Mouse (Mus musculus): Measurements from ENCODE around the gene Chd9.

Chd9 gene

DNA sequence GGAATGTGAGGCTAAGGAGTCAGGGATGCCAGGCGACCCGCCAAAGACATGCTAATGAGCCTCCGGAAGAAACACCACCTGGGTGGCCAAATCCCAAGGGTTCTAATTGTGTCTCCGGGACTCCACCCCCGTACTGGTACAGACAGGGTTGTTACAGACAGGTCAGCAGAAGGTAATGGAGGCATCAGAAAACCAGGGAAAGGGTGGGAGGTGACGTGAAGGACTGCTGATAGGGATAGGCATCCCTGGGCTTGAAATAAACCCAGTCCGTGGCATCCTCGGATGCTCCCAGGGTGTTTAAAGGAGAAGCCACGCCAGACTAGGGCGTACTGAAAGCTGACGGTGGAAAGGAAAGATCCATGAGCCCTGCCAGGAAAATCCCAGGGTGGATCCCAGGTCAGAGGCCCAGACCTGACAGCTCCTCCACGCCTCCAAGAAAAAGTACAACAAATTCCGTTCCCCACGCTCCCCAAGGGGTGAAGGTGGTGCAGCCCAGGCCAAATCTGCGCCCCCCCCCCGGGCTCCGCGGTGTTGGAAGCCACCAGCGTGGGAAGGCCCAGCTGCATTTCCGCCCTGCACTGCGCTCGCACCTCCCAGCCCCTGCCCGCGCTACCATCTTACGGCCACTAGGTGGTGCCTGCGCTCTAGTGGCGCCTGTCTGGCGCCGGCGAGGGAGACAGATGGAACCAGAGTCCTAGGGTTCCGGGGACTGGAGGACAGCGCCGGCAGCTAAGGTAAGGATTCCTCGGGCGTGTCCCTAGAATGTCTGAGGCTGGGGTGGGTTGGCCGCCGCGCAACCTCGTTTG, at the start of gene Chd9:
Chd9 (plus strand) TSS at position 172 of the 806 bp plus-strand sequence.
- peak; percentile 98 for DNase-seq (ENCODE audit: low spot score)

DNA sequence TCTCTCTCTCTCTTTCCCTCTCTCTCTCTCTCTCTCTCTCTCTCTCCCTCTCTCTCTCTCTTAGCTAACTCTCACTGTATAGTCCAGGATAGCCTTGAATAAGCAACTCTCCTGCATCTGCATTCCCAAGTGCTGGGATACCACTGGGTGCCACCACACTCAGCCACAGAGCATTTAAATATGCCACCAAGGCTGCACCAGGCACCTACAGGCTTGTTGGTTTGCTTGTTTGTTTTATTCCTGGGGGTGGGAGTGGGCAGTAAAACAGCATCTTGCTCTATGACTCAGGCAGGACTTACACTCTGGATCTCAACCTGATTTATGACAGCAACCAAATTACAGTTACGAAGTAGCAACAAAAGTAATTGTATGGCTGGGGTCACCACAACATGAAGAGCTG, 36.5 kb upstream of the Chd9 start:
- no peak for DNase-seq (ENCODE audit: low spot score)

DNA sequence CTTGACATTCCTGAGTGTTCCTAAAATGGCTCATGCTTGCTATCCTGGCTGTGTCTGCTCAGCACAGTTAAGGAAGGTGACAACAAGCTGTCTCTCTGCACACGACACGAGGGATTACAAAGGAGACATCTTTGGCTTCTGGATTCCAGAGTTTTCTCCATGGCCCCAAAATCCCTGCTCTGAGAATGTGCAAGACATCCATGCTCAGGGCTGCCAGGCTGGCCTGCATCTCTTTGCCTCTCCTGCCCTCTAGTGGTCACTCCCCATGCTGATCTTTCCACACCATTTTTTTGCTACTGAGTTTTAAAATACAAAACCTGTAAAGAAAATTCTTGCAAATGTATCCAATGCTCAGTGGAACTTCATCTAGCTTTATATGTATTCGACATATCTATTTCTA, 34.4 kb upstream of the Chd9 start:
- DNase-seq (ENCODE audit: low spot score): peak; percentile 82

DNA sequence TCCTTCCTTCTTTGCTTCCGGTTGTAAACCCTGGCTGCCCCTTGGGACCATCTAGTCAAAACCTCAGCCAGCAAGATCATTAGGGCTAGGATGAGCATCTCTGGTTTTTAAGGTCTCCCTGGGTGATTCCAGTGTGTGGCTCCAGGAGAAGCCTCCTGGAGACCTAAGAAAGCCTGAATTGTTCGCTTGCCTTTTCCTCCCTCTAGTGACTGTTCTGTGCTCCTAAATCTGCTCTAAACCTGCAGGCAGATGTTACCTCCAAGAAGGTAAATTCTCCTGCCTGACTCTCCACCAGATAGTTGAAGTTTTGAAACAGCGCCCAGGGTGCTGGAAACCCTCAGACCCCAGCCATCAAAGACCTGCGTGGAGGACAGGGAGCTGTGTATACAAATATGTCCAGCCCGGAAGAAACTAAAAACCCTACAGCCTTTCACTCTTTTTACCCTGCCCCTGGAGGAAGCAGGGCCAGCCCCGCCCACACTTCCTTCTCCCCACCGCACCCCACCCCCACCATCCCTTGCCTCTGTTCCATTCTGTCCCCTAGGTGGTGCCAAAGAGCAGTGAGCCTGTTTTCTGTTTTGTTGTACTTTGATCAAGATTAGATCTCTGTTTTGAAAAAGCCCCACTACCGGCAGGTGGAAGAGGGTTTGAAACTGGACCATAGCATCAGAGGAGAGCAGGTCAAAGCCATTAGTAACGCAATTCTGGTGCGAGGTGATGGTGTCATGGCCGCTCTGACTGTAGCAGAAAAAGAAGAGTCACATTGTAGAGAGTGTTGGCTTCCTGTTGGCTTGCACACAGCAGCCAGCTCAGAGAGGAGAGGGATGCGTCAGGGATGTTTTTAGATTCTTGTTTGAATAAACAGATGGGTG, 32.9 kb upstream of the Chd9 start:
- DNase-seq (ENCODE audit: low spot score): peak; percentile 77

DNA sequence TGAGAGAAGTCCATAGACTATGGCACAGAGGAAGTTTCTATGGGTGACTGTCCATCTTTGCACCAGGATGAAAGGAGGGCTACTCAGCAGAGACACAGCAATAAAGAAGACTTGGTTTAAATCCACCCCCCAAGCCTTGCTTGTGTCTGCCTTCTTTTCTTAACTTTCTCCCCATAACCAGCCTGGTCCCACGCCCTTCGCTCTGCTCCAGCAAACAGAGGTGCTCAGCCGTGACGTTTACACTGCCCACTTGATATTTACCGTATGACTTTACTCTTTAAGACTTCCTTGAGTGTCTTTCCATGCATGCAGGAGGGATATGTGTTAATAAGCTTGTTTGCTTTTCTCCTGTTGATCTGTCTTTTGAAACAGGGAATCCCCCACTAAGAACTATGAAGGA, 28.7 kb upstream of the Chd9 start:
- DNase-seq (ENCODE audit: low spot score): no peak

DNA sequence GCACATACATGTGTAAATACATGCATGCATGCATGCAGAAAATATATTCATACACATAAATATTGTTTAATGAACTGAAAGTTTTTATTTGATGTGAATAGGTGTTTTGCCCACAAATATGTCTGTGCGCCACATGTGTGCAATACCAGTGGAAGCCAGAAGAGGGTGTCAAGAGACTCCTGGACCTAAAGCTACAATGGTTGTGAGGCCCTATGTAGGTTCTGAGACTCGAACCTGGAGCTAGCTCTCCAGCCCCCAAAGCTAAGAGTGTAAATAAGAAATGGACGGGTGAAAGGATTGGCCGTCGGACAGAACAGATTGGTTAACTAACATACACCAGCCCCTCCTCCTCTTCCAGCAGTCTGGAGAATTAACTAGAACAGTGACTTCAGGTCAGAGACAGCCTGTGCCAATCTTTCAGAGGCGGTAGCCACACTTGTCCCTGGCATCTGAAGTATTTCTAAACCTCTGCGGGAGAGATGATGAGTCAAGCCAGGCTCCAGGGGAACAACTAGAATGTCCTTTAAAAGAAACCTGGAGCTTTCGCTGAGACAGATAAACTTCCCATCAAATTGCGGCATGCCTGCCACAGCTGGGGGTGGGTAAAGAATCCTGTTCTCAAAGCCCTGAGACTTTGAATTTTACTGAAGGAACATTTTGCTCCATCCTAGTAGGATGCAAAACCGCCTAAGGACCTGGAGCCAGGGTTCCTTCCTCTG, 14.4 kb upstream of the Chd9 start:
- DNase-seq (ENCODE audit: low spot score): no peak

DNA sequence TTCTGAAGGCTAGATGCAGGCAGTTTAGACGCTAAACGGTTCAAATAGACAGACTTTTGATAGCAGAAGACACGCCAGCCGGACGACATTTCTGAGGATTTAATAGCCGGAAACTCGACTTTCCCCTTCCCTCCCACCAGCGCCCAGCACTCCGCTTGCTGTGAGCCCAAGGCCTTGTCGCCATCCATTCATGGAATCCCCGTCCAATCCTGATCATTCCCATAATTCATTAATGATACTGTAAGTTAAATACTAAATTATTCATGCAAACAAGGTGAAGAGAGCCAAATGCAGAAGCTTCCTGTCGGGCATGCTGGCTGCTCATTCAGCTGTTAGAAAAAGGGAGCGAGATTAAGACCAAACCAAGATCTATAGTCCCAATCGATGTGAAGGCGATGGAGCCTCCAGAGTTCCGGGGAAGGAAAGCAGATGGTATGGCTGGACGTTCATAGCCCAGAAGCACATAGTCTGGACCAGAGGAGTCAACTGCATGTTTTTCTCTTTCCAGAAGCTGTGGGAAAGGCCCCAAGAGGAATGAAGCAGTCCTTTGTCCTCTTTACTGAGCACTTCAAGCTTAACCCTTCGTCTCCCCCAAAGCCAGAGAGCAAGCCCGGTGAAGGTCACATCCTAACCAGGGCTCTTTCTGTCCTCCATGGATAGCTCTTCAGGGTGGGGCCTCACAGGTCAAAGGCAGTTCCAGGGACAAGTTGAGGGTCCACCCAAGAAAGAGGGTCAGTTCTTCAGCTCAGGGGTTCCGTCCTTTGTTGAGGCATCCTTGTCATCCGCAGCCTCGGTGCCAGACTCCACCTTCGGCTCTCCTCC, 11.9 kb upstream of the Chd9 start:
- no peak for DNase-seq (ENCODE audit: low spot score)

DNA sequence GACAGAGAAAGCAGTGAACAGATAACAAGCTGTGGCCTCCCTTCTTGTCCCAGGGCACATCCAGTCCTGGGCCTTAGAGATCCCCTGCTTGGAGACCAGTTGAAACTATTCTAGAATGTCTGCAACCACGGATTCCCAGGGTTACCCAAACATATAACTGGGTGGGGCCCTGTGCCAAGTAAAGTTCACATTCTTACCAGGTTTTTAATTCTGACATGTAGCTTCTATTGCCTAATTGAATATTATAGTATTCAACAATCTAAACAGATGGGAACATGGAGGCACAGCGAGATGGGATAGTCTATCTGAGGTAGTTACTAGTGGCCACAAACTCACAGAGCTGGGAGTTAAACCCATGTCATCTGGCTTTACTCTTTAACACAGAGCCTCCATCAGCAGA, 10.9 kb upstream of the Chd9 start, which contains the start of gene Gm19935:
Gm19935 (minus strand) TSS at position 101 of the 400 bp plus-strand sequence.
- DNase-seq (ENCODE audit: low spot score): no peak

DNA sequence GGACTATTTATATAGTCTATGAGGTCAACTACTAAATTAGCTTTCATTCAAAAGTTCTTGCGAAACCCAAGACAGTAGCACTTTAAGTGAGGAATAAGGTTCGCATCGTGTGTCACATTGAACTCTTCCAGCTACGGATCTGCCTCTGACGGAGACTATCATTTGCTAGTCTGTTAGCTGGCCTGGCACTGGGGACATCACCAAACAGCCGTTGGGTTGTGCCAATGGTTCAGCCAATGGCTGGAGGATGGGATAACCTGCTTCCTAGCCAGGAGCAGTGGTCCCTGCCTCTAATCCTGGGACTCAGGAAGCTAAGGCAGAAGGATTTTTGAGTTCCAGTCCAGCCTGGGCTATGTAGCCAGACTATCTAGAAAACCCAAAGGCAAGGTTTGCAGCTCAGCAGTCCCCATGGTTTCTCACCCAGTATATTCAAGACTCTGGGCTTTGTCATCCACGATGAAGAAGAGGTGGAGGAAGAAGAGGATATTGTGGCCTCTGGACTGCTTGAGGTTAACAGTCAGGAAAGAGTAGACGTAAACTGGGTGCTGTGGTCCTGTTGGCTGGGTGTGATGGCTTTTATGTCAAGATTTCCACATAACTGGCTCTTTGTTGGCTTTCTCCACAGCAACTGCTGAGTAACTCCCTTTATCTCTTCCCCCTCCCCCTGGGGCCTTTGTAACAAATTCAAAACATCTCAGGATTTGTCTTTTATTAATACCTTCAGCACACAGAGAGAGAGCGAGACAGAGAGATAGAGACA, 8.4 kb upstream of the Chd9 start:
- DNase-seq (ENCODE audit: low spot score): no peak

DNA sequence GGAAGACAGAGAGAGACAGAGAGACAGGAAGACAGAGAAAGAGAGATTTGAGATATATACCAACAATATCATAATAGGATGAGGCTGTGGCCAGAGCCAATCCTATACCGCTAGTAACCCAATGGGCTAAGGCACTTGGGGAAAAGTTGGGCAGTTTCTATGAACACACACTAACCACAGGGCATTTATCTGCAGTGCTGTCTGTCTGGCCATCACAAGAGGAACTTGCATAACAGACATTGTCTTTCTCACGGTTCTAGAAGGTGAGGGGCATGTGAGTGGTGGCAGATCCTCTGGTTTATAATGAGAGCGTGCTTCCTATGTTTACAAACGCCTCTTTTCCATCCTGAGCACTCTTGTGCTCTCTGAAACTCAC, 7.8 kb upstream of the Chd9 start:
- no peak for DNase-seq (ENCODE audit: low spot score)

DNA sequence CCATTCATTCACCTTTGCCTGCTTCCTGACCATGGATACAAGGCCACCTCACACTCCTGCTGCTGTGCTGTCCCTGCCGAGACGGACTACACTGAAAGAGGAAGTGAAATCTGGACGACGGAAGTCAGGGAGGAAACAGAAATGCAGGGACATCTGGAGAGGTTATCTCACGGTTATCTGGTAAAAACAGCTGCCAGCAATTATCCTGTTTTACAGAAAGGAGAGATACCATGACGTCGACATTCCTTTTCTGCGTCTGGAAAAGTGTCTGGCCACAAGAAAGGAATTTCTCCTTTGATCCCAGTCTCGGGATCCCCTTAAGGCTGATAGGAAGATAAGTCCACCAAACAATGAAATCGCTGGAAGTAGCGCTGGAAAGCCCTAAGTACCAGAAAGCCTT, 5.7 kb upstream of the Chd9 start:
- no peak for DNase-seq (ENCODE audit: low spot score)

DNA sequence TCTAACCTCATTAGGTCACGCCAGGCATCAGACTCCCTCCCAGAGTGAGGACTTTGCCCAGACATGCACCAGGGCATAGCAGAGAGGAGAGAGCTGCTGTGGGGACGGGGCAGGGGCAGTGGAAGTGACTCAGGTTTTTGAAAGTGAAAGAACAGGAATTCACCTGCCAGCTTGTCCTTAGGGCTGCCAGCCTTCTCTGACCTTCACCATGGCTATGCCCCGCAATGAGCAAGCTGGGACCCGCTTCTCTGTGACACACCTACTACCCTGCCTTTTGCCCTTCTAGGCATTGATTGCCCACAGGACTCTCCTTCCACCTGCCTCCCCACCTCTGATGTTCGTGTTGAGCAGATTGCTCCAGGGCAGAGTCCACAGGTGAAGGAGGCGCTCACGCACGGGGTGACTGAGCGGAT, 2.7 kb upstream of the Chd9 start:
- peak; percentile 66 for DNase-seq (ENCODE audit: low spot score)

DNA sequence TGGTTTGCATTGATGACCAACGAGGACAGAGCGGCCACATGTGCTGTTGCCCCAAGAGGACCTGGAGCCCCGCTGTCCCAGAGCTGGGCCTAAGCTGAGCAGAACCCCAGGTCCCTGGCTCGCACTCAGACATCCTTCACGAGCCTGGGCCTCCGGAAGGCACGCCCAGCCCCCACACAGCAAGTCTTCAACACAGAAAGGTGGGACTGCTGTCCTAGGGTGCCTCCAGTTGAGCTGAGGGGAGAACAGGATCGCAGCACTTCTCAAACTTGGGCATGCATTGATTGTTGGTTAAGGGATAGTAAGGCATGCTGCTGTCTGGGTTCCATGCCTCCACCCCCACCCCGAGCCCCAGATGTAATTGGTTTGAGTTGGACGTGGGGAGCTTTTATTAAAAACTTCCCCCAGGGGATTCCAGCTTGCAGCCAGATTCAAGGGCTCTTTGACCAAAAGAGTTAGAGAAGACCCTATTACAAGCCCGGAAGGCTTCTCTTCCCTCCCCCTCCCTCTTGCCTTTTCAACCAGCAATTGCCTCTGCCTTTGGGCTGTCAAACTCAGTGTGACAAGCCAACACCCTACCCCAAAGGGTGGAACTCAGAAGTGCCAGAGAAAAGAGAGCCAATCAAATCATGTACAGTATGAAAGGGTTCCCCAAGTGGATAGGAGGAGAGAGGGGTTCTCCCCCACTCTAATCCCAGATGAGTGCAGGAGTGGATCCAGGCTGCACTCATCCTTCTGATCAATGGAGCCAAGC, 1.0 kb downstream of the Chd9 start:
- DNase-seq (ENCODE audit: low spot score): no peak

DNA sequence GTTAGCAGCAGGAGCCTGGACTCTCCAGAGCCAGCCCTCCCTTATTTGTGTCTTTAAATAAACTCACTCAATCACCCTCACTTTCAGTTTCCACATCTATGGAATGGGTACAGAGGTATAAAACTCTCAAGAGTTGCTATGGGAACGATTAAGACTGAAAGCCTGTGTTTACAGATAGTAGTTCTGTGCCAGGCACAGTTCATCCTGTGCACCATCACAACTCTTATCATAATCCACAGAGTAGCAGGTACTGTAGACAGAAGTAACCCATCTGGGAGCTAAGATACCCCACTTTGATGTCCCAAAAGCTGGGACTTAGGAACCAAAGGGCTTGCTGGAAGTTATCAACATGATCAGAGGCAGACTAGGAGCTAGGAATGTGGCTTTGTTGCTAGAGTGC, 1.7 kb downstream of the Chd9 start:
- no peak for DNase-seq (ENCODE audit: low spot score)

DNA sequence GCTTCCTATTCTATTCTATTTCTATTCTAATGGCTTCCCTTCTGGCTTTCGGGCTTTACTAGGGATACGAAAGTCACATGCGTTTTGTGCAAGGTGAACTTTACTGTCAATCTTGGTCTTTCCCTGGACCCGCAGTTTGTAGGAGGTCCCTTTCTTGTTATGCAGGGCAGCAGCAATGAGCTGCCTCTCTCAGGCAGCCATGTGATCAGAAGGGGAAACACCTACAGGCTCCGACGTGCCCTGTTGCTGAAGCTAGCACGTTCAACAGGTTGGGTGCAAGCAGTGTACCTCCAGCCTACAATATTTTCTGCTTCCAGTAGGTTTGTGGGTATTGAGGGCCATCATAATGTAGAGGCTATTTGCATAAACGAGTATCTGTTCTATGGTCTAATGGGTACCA, 2.8 kb downstream of the Chd9 start:
- peak; percentile 58 for DNase-seq (ENCODE audit: low spot score)

DNA sequence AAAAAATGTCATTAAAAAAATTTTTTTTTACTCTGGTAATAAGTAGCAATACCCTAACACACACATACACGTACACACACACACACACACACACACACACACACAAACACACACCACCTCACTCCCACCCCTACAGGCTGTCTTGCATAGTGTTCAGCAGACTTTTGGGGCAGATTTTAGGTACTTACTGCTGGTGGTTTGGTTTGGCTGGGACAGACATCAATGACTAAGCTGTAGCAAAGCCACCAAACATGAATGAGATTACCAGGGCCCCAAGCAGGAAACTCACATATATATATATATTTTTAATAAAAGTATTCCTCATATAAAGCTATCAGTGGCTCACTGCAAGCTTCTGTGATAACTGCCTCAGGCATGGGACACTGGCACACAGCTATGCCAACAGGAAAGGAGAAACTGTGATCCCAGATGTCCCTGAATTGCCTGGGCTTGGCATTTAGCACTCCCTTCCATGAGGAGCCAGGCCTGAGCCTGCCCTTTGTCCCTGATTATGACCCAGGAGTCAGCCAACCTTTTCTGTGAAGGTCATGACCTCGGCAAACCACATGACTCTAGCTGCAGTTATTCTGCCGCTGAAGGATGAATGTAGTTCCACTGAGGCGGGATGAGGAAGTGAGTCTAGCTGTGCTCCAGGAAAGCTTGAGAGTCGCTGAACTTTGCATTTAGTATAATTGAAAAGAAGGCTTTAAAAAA, 4.6 kb downstream of the Chd9 start:
- DNase-seq (ENCODE audit: low spot score): no peak

DNA sequence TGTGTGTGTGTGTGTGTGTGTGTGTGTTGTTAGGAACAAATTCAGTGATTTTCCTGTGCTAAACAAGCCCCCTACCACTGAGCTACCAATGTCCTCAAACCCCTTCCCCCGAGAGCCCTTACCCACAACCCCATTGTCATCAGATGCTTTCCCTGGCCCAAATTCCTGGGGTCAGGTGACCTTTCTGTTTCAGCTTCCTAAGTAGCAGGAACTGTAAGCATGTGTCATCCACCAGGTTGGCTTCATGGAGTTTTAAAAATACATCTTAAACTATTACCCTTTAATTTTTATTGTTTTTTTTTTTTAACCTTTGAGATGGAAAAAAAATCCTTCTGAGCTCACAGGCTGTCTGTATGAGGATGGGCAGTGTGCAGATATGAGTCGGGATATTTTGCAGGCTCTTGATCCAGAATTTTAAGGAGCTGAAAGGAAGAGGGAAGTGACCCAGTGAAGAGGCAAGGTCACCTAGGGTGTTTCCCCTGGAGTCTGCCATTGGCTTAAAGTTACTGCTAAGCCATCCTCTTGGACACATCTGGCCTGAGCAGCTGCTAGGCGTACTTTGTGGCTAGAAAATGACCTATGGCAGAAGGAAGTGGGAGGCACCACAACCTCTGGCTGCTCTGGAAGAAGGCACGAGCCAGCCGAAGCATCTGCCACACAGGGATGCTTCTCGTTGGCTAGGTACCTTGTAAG, 5.6 kb downstream of the Chd9 start:
- no peak for DNase-seq (ENCODE audit: low spot score)

DNA sequence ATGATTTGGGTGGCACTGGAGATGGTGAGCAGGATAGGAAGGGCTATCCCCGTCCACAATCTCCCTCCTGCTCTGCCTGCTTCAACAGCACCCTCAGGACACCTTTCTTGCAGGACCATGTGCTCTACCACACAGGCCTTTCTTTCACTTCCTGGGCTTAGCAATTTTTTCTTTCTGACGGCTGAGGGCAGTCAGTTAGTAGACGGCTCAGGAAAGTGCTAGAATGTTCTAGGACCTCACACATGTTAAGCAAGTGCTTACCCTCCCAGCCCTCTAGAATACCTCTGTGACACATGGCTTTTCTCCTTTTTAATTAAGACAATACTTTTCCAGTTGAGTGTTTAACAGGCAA, 6.1 kb downstream of the Chd9 start:
- DNase-seq (ENCODE audit: low spot score): no peak

DNA sequence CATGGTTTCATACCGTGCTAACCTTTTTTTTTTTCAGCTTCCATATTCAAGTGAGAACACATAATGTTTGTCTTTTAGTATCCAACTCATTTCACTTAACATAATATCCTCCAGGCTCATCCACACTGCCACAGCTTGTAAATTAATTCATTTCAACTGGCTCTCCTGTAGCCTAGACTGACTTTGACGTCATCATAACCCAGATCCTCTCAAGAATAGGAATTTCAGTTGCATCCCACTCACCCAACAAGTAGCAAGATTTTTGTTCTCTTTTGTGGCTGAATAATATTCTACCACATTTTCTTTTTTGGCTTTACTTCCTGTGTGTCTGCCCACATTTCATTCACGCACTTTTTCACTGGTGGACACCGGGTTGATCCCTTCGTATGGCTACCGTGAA, 9.3 kb downstream of the Chd9 start:
- DNase-seq (ENCODE audit: low spot score): no peak

Data from urinary bladder, postnatal 14 days (tissue).